Mouse (Mus musculus) liver, embryonic 13.5 days (tissue): ENCODE measurements around the gene Htatsf1. TPM values are rescaled to one million over a fixed set of nuclear protein-coding genes. Genes with fewer than 3 reads are reported as not detected.

Experiments
- polyA plus RNA-seq: library from polyadenylated mRNA; unstranded; fragments of >200 nt; fragmentation: Nextera tagmentation; extraction: Ambion mirVana; gene quantifications from 2 replicates; pipeline ENCODE4 v1.2.1, GENCODE M21; 2015

The Htatsf1 gene
- polyA plus RNA-seq, 1 experiment from 2014 or later: 32.4 TPM

Other genes with a start within 250 kb of the Htatsf1 start
- gene Map7d3, start 231.3 kb upstream of the Htatsf1 start, polyA plus RNA-seq: 0.44 and 0.78 TPM in 2 replicates
- gene Adgrg4, start 183.4 kb upstream of the Htatsf1 start, polyA plus RNA-seq: not detected in 2 replicates
- gene Brs3, start 10.5 kb upstream of the Htatsf1 start, polyA plus RNA-seq: not detected in 2 replicates
- gene Vgll1, start 34.5 kb downstream of the Htatsf1 start, polyA plus RNA-seq: not detected in 2 replicates
- gene Cd40lg, start 158.6 kb downstream of the Htatsf1 start, polyA plus RNA-seq: not detected in 2 replicates